Mouse (Mus musculus) spleen, postnatal 36 days (tissue): ENCODE results near the gene Mt4.
A peak's percentile ranks its signal among the peaks of the same experiment; 100 is the strongest.
"Not testable (repeated sequence)": the region's sequence is repeated elsewhere in the genome, so short reads cannot be mapped to it uniquely, and the experiment has no call there.

Experiments used
- DNase-seq, 2 experiments: peaks; one replicate each; pipeline ENCODE4 v3.0.0; 2022; ENCODE audit warnings: low spot score in 2 of 2, mixed read lengths in 1 of 2

Mt4 gene

DNA sequence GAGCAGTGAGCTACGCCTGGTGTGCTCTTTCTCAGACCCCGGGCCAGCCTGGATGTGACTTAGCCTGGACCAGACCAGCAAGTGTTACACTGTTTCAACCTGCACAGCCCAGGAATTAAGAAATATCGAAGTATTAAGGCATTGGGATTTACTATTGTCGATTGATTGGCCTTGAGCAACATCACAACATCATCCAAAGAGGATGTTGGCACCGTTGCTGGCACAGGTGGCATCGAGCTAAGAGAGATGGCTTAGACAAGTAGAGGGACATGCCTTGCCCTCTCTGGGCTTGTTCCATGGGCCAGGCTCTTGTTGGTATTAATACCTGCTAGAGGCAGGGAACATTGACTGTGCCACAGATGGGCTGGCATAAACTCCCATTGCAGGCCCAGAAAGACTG lies 1.4 kb upstream of the Mt4 start:
- DNase-seq, result no peak

- no peak for DNase-seq
These were observed 805 bp upstream of the Mt4 start for GRCm38 (mm10) chr8:94136192-94136591.

DNA sequence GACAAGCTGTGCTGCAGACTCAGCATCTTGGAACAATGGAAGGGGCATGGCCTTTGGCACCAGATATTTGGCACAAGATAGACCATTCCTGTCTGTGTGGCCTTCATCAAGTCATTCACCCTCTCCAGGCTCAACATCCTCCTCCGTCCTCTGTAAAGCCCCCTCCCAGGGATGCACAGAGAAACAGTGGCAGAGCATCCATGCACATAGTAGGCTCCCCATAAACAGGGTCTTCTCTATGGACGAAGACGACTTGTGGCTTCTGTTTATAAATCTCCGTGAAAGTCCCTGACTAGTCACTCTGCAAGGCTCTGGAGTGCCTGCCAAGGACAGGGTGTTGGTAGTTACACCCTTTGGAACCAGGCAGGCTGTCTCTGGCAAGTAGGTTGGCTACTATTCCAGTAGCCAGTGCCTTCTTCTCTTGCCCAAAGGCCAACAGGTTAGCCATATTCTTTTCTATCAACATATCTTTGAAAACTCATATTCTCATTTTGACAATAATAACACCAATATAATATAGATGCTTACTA lies 3.3 kb downstream of the Mt4 start:
- DNase-seq, result no peak

DNA sequence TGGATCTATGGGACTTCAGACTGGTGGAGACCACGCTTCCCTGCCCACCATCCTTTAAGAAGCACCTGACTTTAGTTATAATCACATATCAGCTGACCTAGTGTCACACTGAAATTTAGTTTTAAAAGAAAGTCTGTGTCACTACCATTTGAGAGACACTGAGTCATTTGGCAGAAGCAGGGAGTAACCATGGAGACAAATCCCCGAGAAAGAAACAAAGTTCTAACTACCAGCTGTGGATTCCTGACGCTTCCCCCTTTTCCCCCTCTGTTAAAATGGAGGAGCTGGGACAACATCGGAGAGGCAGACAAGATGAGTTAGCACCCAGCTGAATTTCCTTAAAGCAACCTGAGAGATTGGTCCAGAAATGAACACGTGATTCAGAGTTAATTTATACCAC lies 11.2 kb downstream of the Mt4 start:
- DNase-seq, result no peak

GRCm38 (mm10) chr8:94150925-94151324 lies 13.9 kb downstream of the Mt4 start:
- no peak for DNase-seq

GRCm38 (mm10) chr8:94152513-94153300 lies 15.7 kb downstream of the Mt4 start, which contains the start of gene Mt3:
Gene Mt3 (plus strand): TSS chr8:94152607.
- DNase-seq, result no peak

DNA sequence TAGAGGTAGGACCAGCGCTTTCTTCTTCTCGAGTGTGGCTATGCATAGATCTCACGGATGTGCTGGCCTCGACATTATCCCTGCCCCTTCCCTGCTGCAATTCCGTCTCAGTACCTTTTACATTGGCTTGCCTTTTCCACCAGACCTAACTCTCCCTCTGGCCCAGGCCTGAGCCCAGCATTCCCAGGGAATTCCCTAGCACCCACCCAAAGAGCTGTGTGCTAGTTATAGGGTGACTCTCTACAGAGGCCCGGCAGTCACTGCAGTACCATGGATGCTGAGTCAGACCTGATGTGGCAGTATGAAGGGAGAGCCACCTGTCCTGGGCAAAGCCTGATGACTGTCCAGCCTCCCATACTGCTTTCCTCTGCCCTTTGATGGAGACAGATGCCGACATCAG lies 16.5 kb downstream of the Mt4 start:
- DNase-seq, result no peak

DNA sequence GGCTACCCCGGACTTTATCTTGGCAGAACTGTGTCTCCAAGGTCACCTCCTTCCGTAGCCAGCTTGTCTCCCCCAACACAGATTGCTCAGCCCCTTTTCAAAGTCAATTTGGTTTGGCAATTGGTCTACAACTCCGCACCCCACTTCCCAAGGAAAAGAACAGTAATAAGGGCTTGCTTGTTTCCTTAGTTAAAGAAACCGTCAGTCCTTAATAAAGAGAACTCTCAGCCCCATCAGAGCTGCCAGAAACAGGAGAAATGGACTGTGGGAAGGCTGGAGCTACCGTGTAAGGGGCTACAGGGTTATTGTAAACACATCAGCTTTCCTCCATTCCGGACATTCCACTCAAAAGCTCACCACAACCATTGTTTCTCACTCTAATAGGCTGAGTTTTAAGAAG lies 17.5 kb downstream of the Mt4 start:
- DNase-seq, result no peak

- no peak for DNase-seq
These were observed 19.1 kb downstream of the Mt4 start for GRCm38 (mm10) chr8:94156092-94156491.

DNA sequence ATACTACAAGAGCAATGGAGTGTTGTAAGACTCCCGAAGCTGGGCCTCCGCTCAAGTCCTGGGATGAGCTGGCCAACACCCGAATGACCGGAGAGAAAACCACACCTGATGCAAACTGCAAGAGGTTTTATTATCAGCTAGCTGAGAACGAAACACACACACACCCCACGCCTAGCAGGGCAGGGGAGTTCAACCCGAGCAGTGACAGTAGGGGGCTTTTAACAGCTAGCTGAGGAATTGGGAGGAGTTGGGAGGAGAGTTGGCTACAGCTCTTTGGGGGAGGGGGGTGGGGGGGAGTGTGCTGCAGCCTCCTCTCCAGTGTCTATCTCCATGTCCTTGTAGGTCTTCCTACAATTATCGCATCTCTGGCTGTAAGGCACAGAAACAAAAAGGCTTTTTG lies 28.8 kb downstream of the Mt4 start:
- DNase-seq, result not testable (repeated sequence)

DNA sequence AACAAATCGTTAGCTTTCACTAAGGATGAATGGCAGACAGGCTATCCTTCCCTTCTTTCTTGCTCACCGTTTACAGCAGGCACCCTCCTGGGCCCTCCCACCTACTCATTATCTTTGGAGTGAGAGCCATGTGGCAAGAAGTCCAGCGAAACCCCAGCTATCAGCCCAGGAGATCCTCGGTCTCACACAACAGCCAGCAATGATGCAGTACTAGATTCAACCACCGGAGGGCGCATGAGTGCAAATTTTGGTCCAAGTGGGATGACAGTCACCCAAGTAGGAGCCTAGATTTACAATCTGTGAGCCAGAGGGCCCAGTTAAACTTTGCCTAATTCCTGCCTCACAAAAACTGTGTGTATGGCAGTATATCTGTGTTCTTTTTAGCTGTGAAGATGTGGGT lies 30.2 kb downstream of the Mt4 start:
- peak; percentile 54 to 63 for DNase-seq

GRCm38 (mm10) chr8:94169547-94169946 lies 32.5 kb downstream of the Mt4 start:
- DNase-seq, result no peak

DNA sequence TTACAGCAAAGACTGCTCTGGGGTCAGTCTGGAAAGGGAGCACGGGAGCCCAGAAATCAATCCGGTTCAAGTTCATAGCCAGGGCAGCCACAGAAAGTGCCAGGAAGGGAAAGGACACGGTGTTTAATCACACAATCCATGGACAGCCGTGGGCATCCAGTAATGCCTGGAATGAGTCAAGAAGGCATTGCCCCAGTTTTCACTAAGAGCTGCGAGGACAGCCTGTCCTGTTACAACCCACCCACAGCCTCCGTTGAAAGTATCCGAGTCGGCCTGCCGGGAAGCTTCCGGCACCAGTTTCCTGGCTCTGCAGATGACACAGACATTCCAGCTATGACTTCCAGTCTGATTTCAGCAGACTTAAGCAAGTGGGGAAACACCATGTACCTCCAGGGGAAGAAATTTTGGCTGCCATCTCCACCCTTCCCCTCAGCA lies 34.3 kb downstream of the Mt4 start:
- DNase-seq, result no peak

- DNase-seq, result peak; percentile 53 to 73
These were observed 35.2 kb downstream of the Mt4 start, which contains the start of gene Mt2 for GRCm38 (mm10) chr8:94172075-94172808. Gene Mt2 (plus strand): TSS chr8:94172664.

- DNase-seq, result no peak
These were observed 36.1 kb downstream of the Mt4 start for GRCm38 (mm10) chr8:94172809-94173732.

- DNase-seq, result no peak
These were observed 36.9 kb downstream of the Mt4 start for GRCm38 (mm10) chr8:94173848-94174403.

GRCm38 (mm10) chr8:94174619-94175213 lies 37.7 kb downstream of the Mt4 start:
- no peak for DNase-seq

DNA sequence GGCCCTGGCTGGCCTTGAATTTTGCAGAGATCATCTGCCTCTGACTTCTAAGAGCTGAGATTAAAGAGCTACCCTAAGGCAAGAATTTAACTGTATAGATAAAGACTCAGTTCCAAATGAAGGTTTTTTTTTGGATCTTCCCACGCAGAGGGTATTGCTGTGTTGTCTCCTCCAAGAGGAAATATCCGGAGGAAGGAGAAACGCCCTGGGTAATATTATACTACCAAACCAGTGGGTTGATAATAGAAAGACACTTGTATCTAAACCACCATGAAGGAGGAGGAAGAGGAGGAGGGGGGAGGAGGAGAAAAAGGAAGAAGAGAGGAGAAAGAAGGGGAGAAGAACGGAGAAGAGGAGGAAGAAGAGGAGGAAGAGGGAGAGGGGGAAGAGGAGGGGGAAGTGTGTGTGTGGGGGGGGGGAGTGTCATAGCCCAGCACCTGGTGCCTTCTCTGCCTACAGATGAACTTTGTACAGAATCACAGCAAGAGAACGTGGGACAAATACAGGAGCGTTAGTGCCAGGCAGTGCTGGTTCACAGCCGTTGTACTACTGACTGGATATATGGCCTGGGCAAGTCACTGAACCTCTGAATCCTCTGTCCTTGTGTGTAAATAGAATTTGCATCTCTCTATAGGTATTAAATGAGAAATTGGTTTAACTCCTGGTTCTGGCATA lies 40.9 kb downstream of the Mt4 start:
- no peak for DNase-seq

GRCm38 (mm10) chr8:94178857-94179712 lies 42.1 kb downstream of the Mt4 start, which contains the start of gene Mt1:
Gene Mt1 (plus strand): TSS chr8:94179082.
- DNase-seq, result peak; percentile 66 to 75
